Mouse (Mus musculus): Measurements from ENCODE around the gene Zfyve1.

Zfyve1 gene

DNA sequence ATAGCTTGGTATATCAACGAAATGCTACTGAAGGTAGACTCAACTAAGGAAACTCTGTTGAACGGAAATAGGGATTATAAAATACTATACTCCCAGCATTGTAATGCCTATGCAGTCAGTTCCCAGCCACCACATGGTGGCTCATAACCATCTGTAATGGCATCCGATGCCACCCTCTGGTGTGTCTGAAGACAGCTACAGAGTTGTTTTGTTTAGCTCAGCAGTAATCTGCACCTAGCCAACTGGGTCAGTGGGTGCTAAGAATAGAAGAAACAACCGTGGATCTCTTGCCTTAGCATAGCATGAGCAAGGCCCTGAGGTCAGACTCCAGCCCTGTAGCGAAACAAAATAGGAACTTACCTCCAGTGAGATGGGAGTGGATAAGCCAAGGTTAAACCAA is 72.7 kb downstream of the Zfyve1 start:
- in situ Hi-C loops (cut with MboI; ENCODE audit: low sequenced_read_pairs): no loop called here

DNA sequence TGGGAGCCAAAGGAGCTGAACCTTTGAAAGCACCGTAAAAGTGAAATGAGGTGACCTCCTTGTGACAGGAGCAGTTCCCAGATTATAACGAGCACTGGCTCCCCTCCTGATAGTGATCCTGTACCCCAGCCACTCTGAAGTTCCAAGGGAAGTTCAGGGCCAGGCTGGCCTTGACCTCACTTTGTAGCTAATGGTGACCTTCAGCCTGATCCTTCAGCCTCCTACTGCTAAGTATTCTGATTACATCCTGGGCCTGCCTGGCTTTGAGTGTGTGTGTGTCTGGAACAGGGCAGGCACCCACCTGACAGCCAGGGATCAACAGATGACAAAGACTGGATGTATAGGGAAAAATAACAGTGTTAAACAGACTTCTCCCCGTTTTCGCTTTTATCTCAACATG is 73.1 kb downstream of the Zfyve1 start:
- in situ Hi-C loops (cut with MboI; ENCODE audit: low sequenced_read_pairs): no loop called here

DNA sequence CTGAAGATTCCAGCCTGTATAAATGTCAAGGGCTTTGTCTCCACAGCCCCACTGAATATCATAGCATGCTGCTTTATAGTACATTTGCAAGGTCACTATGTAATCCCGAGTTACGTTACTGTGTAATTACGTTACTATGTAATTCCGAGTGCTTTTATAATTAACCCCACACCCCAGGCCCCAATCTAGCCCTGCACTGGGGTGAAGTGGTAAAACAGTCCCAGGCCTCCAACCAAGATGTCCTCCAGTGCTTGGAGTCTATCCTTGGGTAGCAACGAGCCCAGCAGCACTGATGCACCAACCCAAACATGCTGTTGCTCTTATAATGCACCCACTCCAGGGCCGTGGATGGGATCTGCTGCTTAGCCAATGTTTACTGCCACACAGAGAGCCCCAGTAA is 74.0 kb downstream of the Zfyve1 start:
- in situ Hi-C loops (cut with MboI; ENCODE audit: low sequenced_read_pairs): no loop called here

DNA sequence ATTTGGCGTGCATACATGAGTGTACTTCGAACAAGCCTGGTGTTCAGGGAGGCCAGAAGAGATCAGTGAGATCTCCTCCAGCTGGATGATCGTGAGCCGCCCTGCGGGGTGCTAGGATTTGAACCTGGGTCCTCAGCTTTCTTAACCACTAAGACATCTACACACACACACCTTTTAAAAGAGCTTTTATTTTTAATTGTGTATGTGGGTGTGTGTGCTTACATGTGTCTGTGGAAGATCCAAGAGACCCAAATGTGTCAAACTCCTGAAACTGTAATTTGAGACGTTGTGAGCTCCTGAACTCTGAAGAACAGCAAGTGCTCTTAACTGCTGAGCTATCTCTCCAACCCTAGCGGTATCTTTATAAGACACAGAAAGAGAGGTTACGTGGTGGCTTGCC is 75.9 kb downstream of the Zfyve1 start:
- in situ Hi-C loops (cut with MboI; ENCODE audit: low sequenced_read_pairs): no loop called here

DNA sequence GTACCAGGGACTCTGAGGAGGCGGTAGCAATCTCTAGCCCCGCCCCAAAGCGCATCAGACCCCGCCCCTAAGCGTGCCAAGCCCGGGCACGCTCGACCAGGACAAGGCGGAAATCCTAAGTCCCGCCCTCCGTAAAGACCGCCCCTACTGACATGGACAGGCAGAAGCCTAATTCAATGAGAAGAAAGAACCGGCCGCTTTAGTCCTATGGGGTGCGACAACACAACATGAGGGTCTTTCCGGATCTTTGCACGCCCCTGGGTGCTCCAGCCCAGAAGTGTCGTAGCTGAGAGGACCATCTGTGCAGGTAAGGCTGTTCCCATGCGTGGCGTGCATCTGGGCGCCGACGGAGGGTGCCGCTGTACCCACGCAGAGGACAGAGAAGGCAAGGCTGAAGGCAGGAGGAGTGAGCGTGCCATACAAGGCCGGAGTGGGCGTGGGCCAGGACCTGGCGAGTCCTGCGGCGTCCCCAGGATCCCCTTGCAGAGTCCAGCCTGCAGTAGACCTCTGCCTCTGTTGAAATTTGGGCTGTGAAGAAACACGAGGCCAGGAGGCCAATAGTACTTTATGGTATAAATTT is 76.6 kb downstream of the Zfyve1 start, which contains the start of gene Dcaf4:
Dcaf4 (plus strand) TSS at position 156 of the 580 bp plus-strand sequence.
- in situ Hi-C loops (cut with MboI; ENCODE audit: low sequenced_read_pairs): no loop called here

DNA sequence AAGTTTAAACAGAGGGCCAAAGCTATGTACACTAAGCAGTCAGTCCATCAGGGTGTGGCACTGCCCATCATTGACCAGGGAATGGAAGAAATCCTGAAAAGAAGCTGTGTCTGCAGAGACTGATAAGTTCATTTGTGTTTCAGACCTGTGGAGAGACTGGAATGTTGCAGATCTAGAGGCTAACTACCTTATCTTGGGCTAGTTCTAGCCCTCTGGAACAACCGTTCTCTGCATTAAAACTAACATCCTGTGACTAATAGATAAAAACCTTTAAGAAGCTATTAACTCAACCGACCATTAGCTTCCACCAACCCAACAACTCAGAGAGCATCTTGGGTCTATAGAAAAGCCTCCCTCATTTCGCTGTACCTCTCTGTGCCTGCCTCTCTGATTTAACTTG is 79.4 kb downstream of the Zfyve1 start:
- in situ Hi-C loops (cut with MboI; ENCODE audit: low sequenced_read_pairs): no loop called here

DNA sequence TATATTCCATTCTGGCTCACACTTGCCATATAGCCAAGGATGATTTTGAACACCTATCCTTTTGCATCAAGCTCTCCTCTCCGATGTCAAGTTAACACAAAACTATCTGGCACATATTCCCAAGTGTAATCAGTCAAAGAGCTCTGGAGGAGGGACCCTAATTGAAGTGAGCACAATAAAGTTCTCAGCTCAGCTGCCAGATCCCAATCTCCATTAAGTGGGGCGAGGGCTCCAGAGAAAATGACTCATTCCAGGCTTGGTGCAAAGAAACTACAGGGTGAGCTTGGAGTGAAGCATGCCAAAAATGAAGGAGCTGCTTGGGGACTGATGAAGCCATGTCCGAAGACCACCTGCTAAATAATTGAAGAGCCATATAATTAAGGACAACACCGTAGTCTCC is 82.8 kb downstream of the Zfyve1 start:
- in situ Hi-C loops (cut with MboI; ENCODE audit: low sequenced_read_pairs): no loop called here

DNA sequence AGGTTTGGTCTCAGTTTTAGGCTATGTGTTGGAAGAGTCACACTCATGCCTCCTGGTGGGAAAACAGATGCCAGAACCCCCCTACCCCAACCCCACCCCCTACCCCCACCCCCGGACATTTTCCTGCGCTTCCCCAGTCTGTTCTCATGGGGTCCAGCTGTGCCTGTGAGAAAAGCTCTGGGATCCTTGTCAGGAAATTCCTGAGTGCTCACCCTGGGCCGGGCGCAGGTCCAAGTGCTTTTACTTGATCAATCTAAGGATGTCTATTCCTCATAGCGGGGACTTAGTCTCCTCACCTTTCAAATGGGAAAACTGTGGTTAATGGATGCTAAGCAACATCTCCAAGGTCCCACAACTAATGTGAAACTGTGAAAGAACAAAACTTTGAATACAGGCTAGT is 83.8 kb downstream of the Zfyve1 start:
- in situ Hi-C loops (cut with MboI; ENCODE audit: low sequenced_read_pairs): no loop called here

DNA sequence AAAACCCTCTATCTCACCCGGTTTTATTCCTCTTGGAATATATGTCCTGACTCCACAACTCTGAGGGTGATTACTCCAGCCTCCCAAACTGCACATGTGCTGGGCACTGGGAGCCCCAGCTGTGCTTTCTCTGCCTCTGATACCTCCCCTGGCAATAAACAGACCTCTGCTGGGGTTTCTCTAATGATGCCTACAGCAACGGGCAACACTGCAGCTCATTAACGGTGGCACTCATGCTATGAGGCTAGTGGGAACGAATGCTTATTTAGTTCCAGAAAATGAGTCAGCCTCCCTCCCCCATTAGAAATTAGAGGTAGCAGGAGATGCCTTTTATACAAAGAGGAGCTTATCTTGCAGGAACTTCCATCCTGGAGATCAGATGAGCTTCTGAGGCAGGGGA is 84.2 kb downstream of the Zfyve1 start:
- in situ Hi-C loops (cut with MboI; ENCODE audit: low sequenced_read_pairs): no loop called here

DNA sequence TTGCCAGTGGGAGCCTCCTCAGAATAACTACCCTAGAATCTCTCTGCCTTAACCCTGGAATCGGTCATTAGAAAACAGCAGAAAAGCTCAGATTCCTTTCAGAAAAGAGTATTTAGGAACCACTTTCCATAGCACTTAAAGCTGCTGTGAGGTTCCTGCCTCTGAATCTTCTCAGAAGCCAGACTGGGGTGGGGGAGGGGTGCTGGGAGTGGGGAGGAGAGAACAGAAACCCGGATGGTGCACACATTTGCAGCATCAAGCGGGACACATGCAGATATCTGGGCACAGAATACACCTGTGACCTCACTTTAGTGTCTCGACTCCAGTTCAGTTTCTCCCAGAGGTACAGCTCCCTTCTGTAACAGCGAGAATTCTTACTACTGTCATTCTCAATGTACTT is 86.4 kb downstream of the Zfyve1 start:
- in situ Hi-C loops (cut with MboI; ENCODE audit: low sequenced_read_pairs): no loop called here

DNA sequence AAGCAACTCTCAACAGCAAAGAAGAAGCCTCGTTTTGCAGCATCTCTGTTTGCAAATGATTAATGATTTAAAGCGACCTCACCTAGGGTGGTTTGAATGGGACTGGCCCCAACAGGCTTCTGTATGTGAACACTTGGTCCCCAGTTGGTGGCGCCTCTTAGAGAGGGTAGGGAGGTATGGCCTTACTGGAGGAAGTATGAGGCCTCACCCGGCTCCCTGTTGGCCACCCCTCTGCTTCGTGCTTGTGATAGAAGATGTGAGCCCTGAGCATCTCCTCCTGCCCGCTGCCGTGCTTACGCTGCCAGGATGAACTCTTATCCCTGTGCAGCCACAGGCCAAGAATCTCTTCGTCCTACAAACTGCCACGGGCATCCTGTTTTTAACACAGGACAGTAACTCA is 90.5 kb downstream of the Zfyve1 start:
- in situ Hi-C loops (cut with MboI; ENCODE audit: low sequenced_read_pairs): no loop called here

DNA sequence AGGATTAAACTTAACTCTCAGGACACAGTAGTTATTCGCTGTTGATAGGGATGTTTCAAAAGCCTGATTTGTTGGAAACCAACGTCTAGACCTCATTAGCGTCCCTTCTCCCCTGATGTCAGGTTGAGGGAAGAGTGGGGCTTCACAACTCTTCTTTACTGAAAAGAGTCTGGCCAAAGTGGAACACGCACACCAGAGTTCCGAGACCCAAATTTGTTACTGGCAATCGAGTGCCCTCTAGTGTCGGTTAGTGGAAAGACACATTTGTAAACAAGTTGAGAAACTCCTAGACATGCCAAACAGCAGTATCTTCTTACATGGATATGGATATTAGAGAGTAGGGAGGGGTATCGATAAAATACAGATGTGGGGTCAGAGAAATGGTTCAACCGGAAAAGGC is 94.8 kb downstream of the Zfyve1 start:
- in situ Hi-C loops (cut with MboI; ENCODE audit: low sequenced_read_pairs): no loop called here

DNA sequence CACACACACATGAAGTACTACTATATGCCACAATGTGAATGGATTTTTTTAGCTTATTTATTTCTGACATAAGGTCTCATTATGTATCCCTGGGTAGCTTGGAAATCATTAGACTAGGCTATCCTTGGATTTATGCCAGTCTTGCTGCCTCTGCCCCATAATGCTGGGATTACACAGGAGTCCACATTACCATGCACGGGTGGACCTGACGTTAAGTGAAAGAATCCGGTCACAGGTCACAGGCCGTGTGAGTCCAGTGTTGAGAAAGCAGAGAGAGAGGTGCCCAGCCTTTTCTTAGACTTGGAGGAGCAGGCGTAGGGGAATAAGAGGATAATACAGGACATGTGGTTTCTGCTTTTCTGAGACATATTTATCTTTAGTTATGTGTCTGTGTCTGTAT is 97.8 kb downstream of the Zfyve1 start:
- in situ Hi-C loops (cut with MboI; ENCODE audit: low sequenced_read_pairs): loop anchor here (10.0 kb wide), 1 partner anchor 384 kb away; no protein-coding TSS in a partner anchor

DNA sequence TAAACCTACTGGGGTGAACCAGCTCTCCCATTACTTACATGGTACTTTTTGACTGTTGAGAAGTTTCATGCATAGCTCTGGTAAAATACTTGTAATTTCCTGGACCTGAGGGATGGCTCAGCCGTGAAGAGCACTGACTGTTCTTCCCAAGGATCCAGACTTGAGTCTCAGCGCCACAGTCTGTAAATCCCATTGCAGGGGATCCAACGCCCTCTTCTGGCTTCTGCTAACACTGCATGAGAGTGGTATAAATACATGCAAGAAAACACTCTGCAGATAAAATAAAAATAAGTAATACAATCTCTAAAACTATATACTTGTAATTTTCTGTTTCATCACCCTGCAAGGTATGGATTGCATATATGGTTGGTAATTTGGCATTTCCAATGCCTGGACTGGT is 99.1 kb downstream of the Zfyve1 start:
- in situ Hi-C loops (cut with MboI; ENCODE audit: low sequenced_read_pairs): loop anchor here (10.0 kb wide), 1 partner anchor 383 kb away; no protein-coding TSS in a partner anchor

DNA sequence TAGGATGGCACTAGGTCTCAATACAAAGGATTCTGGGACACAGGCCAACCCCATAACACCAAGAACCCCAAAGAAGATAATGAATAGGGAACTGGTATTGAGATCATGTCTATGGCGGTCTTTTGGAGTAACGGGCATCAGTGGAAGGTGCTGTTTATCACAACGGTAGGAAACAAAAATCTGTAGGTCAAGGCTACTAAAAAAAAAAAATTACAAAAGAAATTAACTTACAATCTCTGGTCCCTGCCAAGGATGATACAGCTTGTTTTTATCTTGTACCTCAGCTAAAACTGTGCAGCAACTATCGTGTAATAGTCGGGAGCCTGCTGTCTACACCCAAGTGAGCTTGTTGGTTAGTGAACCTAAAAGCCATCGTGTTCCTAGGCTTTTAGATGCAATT is 100.3 kb downstream of the Zfyve1 start:
- in situ Hi-C loops (cut with MboI; ENCODE audit: low sequenced_read_pairs): loop anchor here (10.0 kb wide), 1 partner anchor 382 kb away; no protein-coding TSS in a partner anchor

All from CH12F3 (cell line).